Mouse (Mus musculus) layer of hippocampus, adult 11-12 months (tissue): Measurements from ENCODE around the gene Wipi1.

ENCODE experiments used
- DNase-seq: peaks from one replicate; pipeline ENCODE4 v3.0.0; 2022; ENCODE audit warnings: low spot score

Wipi1 gene

GRCm38 (mm10) chr11:109619055-109619454, 7.3 kb upstream of the Wipi1 start:
- DNase-seq, result peak; percentile 68

GRCm38 (mm10) chr11:109616766-109617165, 5.0 kb upstream of the Wipi1 start:
- DNase-seq, result no peak

DNA sequence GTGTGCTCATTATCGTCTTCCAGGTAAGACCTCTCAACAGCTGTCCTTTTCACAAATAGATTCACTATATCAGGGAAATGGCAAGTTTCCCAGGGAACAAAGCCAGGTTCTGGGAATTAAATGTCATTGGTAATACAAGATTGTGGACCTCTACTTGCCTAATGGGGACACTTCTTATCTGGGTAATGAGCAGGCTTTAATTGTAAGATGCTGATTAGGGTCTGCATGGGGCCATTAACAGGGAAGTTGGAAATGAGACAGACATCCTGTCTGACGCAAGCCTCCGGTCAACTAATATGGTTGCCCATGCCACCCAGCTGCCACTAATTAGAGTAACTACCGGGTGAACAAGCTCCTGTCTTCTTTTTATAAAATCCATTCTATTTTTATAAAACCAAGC, 4.6 kb upstream of the Wipi1 start:
- no peak for DNase-seq

DNA sequence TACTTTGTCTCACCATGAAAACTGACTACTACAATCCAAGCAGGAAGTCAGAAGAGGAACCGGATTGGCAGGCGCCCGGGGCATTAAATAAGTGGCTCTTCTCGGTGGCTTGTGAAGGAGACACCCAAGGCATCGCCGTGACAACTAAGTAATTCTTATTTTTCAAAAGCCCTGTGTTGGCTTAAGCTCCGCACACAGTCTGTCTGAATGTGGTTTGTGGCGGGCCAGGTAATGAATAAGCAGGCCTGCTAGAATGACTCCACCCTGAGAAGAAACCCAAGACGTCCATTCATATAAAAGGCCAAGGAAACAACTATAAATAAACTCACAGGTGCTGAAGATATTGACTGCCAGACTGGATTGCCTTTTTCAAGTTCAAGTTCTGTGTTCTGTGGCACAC, 3.5 kb upstream of the Wipi1 start:
- DNase-seq, result no peak

- DNase-seq, result no peak
These were observed 1.2 kb upstream of the Wipi1 start for GRCm38 (mm10) chr11:109612871-109613529.

DNA sequence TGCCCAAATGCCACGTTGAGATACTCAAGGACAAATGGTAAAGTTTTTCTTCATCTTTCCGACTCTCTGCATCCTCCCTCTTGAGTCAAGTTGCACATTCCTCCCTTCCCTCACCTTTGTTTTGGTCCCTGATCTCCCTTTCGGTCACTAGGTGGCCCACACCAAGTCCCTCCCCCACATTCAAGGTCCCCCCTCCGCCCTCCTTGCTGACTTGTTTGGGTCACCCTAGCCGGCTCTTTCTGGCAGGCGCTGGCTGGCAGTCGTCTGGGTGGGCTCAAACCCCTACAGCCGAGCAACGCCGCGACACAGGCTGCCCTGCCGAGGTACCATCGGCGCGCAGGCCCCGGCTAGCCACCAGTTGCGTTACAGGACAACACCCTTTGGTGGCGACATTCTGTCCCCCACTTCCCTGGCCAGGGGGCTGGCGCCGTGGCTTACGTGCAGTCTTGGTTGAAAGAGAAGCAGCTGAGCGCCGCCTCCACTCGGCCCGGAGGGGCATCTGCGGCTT, 918 bp downstream of the Wipi1 start:
- no peak for DNase-seq

DNA sequence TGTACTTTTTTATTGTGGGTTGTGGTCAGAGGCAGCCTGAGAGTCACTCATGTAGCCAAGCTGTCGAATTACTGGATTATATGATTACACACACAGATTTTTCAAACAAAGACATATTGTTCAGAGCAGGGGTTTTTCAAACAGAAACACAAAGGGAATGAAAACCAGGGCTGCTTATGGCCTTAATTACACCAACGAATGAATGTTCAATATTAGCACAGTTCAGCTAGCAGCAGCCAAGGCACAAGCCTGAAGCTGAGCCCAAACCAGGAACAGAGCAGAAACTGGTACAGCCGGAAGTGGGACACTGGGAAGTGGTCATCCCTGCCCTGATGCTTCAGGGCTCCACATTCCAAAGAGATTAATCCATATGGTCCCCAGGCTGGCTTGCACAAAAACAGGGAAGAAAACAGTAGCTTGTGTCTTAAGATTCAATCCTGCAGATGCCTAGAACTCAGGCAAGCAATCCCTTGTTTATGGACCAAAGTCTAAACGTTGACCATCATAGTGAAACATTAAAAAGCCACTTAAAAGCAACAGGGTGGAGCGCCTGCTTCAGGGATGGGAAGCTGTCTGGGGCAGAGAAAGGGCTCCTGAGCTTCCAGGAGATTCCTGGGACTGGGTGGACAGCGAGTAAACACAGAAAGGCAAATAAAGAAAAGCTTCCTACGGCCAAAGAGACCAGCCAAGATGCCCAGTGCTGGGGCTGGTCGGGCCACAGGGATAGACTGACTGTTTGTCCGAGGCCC, 1.5 kb downstream of the Wipi1 start:
- no peak for DNase-seq

- no peak for DNase-seq
These were observed 2.7 kb downstream of the Wipi1 start for GRCm38 (mm10) chr11:109608976-109609625.

- no peak for DNase-seq
These were observed 4.2 kb downstream of the Wipi1 start for GRCm38 (mm10) chr11:109607600-109607999.

DNA sequence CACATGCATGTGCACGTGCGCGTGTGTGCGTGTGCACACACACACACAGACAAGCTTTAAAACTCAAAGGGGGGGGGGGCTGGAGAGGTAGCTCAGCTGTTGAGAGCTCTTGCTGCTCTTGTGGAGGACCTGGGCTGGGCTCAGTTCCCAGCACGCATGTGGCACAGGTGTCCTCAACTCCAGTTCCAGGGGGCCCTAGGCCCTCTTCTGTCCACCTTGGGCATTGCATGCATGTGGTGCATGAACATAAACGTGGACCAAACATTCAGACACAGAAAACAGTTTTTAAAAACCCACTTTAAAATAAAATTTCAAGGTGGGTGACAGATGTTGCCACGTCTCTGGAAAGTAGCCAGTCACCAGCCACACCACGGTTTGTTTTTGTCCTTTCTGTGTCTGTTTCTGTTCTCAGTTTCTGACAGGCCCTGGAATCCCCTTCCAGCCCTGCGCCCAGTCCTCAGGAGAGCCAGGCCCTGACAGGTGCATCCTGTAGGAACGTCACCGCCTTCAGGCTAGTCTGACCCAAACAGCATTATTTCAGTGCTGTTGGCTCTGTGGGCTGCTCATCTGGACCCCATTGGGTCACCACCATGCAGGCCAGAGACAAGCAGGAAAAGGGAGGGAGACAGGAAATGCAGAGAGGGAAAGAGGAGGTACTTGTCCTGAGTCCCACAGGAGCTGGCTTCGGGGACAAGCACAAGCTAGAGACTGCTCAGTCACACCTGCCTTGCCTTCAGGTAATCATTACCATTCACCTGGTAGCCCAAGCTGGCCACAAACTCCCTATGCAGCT, 12.8 kb downstream of the Wipi1 start:
- no peak for DNase-seq

DNA sequence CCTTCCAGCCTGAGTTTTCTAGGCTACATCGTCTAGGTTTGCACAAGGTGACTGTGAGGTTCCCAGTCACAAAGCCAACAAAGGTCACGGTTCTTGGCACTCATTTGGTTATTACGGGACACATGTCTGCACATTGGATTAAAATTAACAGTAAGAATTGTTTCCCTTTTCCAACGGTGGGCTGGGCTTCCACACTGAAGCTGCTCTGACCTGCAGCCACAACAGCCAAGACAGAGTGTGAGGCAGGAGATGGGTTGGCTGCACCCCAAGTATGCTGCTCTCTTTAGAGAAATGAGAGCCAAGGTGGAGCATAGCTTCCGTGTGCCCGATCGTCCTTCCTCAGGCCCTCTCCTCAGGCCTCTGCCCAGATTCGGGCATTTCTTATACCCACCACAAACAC, 17.0 kb downstream of the Wipi1 start:
- DNase-seq, result no peak

- no peak for DNase-seq
These were observed 18.4 kb downstream of the Wipi1 start for GRCm38 (mm10) chr11:109593200-109593981.

GRCm38 (mm10) chr11:109591511-109591910, 20.3 kb downstream of the Wipi1 start:
- DNase-seq, result no peak

DNA sequence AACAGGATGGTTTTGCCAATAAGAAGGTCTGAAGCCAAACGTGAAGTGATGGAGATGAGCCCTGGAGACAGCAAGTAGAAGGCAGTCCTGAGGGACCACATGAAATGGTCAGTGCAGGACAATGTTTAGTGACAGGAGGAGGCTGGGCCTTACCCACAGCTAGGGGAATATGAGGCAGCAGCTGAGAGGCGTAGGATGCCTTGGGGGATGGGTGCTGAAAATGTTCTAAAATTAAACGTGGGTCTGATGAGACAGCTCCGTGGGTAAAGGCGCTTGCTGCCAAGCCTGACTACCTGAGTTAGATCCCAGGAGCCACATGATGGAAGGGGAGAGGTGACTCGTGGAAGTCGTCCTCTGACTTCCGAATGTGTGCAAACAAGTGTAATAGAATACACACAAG, 21.8 kb downstream of the Wipi1 start:
- DNase-seq, result peak; percentile 39

DNA sequence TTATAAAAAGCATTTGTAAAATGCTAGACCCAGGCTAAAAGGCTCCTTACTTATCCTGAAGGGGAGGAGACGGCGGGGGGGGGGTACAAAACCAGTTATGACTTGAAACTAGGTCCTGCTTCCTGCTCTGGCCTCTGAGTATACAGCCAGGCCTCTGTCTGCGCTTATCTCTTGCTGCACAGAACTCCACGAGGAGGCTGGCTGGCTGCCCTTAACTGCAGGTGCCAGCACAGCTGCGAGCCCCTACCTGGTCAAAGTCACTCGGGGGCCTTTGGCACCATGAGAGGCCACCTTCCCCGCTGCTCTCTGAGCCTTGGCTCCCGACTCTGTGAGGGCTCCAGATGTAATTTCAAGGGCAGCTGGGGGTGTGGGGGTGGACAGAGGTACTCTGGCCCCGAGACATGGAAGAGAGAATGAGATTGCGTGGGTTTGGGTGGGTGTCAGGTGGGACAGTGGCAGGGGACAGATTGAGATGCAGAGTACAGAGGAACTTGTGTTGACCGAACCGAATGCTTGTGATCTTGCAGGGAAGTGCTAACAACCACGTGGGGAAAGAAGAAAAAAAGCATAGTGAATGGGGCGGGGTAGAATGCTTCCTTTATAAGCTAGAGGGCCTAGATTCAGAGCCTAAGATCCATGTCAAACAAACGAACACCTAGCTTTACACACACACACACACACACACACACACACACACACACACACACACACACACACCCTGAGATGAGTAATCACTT, 24.0 kb downstream of the Wipi1 start:
- no peak for DNase-seq

- DNase-seq, result no peak
These were observed 24.7 kb downstream of the Wipi1 start for GRCm38 (mm10) chr11:109587019-109587418.

- DNase-seq, result no peak
These were observed 25.3 kb downstream of the Wipi1 start for GRCm38 (mm10) chr11:109586424-109586823.

DNA sequence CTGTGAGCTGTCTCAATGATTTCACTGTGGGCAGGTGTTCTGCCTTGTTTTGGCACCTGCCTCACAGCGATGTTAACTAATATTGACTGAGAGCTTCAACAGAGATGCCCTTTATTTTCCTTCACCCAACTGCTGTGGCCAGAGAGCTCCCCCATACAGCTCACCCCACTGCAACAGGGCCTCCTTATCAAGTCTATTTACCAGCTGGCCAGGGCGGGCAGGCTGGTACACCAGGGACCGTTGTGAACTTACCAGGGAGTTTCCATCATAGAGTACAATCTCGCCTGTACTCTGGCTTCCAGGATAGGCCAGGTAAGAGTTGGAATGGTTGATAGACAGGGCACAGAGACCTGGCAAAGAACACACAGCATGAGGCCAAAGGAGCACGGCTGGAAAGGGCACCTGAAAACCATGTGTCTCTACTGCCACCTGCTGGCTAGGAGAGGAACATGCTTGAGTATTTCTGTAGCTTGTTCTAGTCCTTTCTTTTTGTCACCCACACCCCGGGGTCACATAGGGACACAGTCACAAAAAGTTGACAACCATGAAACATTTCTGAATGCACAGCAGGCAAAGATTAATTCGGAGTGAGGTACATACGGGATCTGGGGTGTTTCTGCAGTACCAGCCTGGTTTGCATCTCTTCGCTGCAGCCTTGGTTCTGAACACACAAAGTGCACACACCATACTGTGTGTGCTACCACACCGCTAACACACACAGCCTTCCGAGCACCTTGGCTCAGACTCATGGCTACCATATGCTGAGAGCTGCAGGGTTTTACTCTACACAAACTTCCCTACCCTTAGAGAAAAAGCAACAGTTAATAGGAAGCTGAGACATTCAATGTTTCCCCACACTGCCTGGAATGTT, 26.7 kb downstream of the Wipi1 start:
- DNase-seq, result peak; percentile 77

GRCm38 (mm10) chr11:109583986-109584385, 27.8 kb downstream of the Wipi1 start:
- no peak for DNase-seq

GRCm38 (mm10) chr11:109579999-109580398, 31.8 kb downstream of the Wipi1 start:
- DNase-seq, result no peak
